ENCODE assay signal across 23 mouse cellular contexts in the genomic region with DNA sequence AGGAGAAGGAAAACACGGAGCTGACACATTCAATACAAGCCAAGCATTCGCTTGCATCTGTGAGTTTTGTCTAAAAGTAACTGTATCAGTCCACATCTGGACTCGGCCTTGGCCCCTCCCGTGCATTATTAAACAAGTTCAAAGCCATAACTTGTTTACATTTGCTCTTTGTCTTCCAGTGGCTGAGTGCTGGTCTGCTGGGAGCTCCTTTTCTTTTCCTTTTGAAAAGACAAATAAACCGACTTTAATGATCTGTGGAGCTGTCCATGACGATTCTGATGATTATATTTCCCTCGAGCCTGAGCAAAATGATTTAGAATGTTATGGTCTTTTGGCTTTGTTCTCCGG.
DNase-seq lines count a peak whose midpoint lies in the region; ATAC-seq lines count a peak whose summit lies in the region.
"Had no signal": no experiment of that assay in that cellular context is flagged by ENCODE, and none has a peak within 500 bp of the region (broad histone marks: within the 10 kb centered on the region; RNA-seq: fewer than 3 reads in every experiment).

No protein-coding gene starts in this region.

- H3K36me3 ChIP-seq in kidney, embryonic 16.5 days (ENCODE audit: insufficient read depth, low read length), result no peaks in the 10 kb centered on the region
- H3K36me3 ChIP-seq in lung, embryonic 16.5 days (ENCODE audit: control insufficient read depth, insufficient read depth, low read length), result no peaks in the 10 kb centered on the region
- no peaks in the 10 kb centered on the region; the same call in 1 of the 2 replicates for H3K36me3 ChIP-seq in embryonic facial prominence, embryonic 13.5 days
- H3K36me3 ChIP-seq in embryonic facial prominence, embryonic 15.5 days, result no peaks in the 10 kb centered on the region
- no peaks in the 10 kb centered on the region for H3K36me3 ChIP-seq in neural tube, embryonic 15.5 days
- H3K36me3 ChIP-seq: heart, embryonic 10.5 days; heart, embryonic 15.5 days had no signal

- no peak for DNase-seq in kidney, adult 9 months
- DNase-seq in lung, postnatal 36 days, result no peak
- DNase-seq: adrenal gland, postnatal 14 days; cerebellum, adult 11 months; cerebellum, adult 9-10 months; cerebellum, postnatal 36 days; gastrocnemius, postnatal 10 days; kidney, adult 2 months; layer of hippocampus, postnatal 36 days; left cerebral cortex, postnatal 4 days; liver; thymus, postnatal 14 days had no signal

- H3K4me2 ChIP-seq in kidney, embryonic 16.5 days (replicated peaks; ENCODE audit: low read depth, low read length), result peak overlapping the region; percentile 32; the same call in 1 of the 2 replicates
- H3K4me2 ChIP-seq in lung, embryonic 16.5 days (ENCODE audit: low read depth, low read length), result peak overlapping the region; percentile 12; the same call in 1 of the 2 replicates
- no peak overlapping the region for H3K4me2 ChIP-seq in embryonic facial prominence, embryonic 13.5 days
- no peak overlapping the region for H3K4me2 ChIP-seq in embryonic facial prominence, embryonic 15.5 days (replicated peaks)
- H3K4me2 ChIP-seq in neural tube, embryonic 15.5 days, result no peak overlapping the region
- H3K4me2 ChIP-seq: forebrain, embryonic 13.5 days; heart, embryonic 15.5 days; midbrain, embryonic 11.5 days had no signal

- H3K4me3 ChIP-seq in kidney, embryonic 16.5 days (ENCODE audit: low read length), result no peak overlapping the region
- no peak overlapping the region for H3K4me3 ChIP-seq in lung, embryonic 16.5 days (ENCODE audit: low read length)
- no peak overlapping the region for H3K4me3 ChIP-seq in embryonic facial prominence, embryonic 13.5 days
- no peak overlapping the region for H3K4me3 ChIP-seq in embryonic facial prominence, embryonic 15.5 days (replicated peaks)
- H3K4me3 ChIP-seq in neural tube, embryonic 15.5 days (replicated peaks), result no peak overlapping the region
- H3K4me3 ChIP-seq: forebrain, embryonic 13.5 days; heart, embryonic 10.5 days; heart, embryonic 15.5 days had no signal

- H3K9ac ChIP-seq in kidney, embryonic 16.5 days (replicated peaks; ENCODE audit: low read length), result no peak overlapping the region
- H3K9ac ChIP-seq in lung, embryonic 16.5 days (ENCODE audit: low read length), result no peak overlapping the region
- H3K9ac ChIP-seq in embryonic facial prominence, embryonic 13.5 days, result no peak overlapping the region
- no peak overlapping the region for H3K9ac ChIP-seq in embryonic facial prominence, embryonic 15.5 days
- no peak overlapping the region for H3K9ac ChIP-seq in neural tube, embryonic 15.5 days (replicated peaks)
- H3K9ac ChIP-seq: forebrain, embryonic 13.5 days; heart, embryonic 15.5 days; liver, embryonic 14.5 days had no signal

- peaks cover 12% of the 10 kb centered on the region for H3K4me1 ChIP-seq in kidney, embryonic 16.5 days (ENCODE audit: insufficient read depth, low read length)
- H3K4me1 ChIP-seq in lung, embryonic 16.5 days (replicated peaks; ENCODE audit: control insufficient read depth, insufficient read depth, low read length), result peaks cover 37% of the 10 kb centered on the region
- H3K4me1 ChIP-seq in embryonic facial prominence, embryonic 13.5 days, result peaks cover 20% of the 10 kb centered on the region
- peaks cover 8% of the 10 kb centered on the region; the same call in 1 of the 2 replicates for H3K4me1 ChIP-seq in embryonic facial prominence, embryonic 15.5 days
- H3K4me1 ChIP-seq in neural tube, embryonic 15.5 days, result 0 out of 2 replicates have a peak, but pooled peaks cover 3% of the 10 kb centered on the region
- H3K4me1 ChIP-seq: heart, embryonic 15.5 days had no signal

- 12% methylated on average over 8 of the region's 8 CpGs for WGBS in kidney, embryonic 16.5 days
- 13% methylated on average over 8 of the region's 8 CpGs for WGBS in lung, embryonic 16.5 days
- WGBS in embryonic facial prominence, embryonic 13.5 days, result 27% methylated on average over 8 of the region's 8 CpGs
- 22% methylated on average over 8 of the region's 8 CpGs for WGBS in embryonic facial prominence, embryonic 15.5 days
- 57% methylated on average over 8 of the region's 8 CpGs for WGBS in neural tube, embryonic 15.5 days

- ATAC-seq in kidney, embryonic 16.5 days (ENCODE audit: low FRiP score, low TSS enrichment), result peak; percentile 55; the same call in 1 of the 2 replicates
- ATAC-seq in lung, embryonic 16.5 days (ENCODE audit: low read depth), result peak; percentile 75
- ATAC-seq in embryonic facial prominence, embryonic 13.5 days (ENCODE audit: insufficient number of reproducible peaks, insufficient read depth, low FRiP score, low TSS enrichment, low read depth), result no peak
- ATAC-seq in embryonic facial prominence, embryonic 15.5 days (ENCODE audit: insufficient number of reproducible peaks, low FRiP score, low TSS enrichment, low read depth), result no peak
- no peak for ATAC-seq in neural tube, embryonic 15.5 days (ENCODE audit: low FRiP score)
- ATAC-seq: CD4-positive, CD25-positive, alpha-beta regulatory T cell, adult 4 months had no signal

- peak overlapping the region; percentile 23; the same call in 1 of the 2 replicates for H3K27ac ChIP-seq in kidney, embryonic 16.5 days (ENCODE audit: low read length)
- H3K27ac ChIP-seq in lung, embryonic 16.5 days (ENCODE audit: low read length), result peak overlapping the region; percentile 54
- peak overlapping the region; percentile 34; the same call in 1 of the 2 replicates for H3K27ac ChIP-seq in embryonic facial prominence, embryonic 13.5 days
- H3K27ac ChIP-seq in embryonic facial prominence, embryonic 15.5 days (replicated peaks), result 0 out of 2 replicates have a peak overlapping the region, but pooled peaks have one; percentile 3
- H3K27ac ChIP-seq in neural tube, embryonic 15.5 days (replicated peaks), result no peak overlapping the region
- H3K27ac ChIP-seq: forebrain, embryonic 13.5 days; heart, embryonic 10.5 days; heart, embryonic 15.5 days; liver, embryonic 14.5 days had no signal

- no peaks in the 10 kb centered on the region for H3K27me3 ChIP-seq in kidney, embryonic 16.5 days (ENCODE audit: insufficient read depth, low read length)
- no peaks in the 10 kb centered on the region for H3K27me3 ChIP-seq in lung, embryonic 16.5 days (ENCODE audit: control insufficient read depth, insufficient read depth, low read depth, low read length)
- H3K27me3 ChIP-seq in embryonic facial prominence, embryonic 13.5 days, result no peaks in the 10 kb centered on the region
- no peaks in the 10 kb centered on the region for H3K27me3 ChIP-seq in embryonic facial prominence, embryonic 15.5 days
- no peaks in the 10 kb centered on the region for H3K27me3 ChIP-seq in neural tube, embryonic 15.5 days (replicated peaks)
- H3K27me3 ChIP-seq: forebrain, embryonic 13.5 days; heart, embryonic 15.5 days had no signal

- no peaks in the 10 kb centered on the region for H3K9me3 ChIP-seq in kidney, embryonic 16.5 days (ENCODE audit: low read length)
- no peaks in the 10 kb centered on the region for H3K9me3 ChIP-seq in lung, embryonic 16.5 days (ENCODE audit: control insufficient read depth, low read length)
- H3K9me3 ChIP-seq in embryonic facial prominence, embryonic 13.5 days, result no peaks in the 10 kb centered on the region
- H3K9me3 ChIP-seq in embryonic facial prominence, embryonic 15.5 days (replicated peaks), result no peaks in the 10 kb centered on the region
- H3K9me3 ChIP-seq in neural tube, embryonic 15.5 days (replicated peaks), result no peaks in the 10 kb centered on the region
- H3K9me3 ChIP-seq: forebrain, embryonic 13.5 days; heart, embryonic 10.5 days; heart, embryonic 15.5 days had no signal

Comparison
In these comparisons a context has a peak if more than half of its experiments do, and no peak if none do; other contexts are left out.
1. ATAC-seq: peak in kidney, embryonic 16.5 days (single experiment) and lung, embryonic 16.5 days (single experiment); none in embryonic facial prominence, embryonic 13.5 days (single experiment), embryonic facial prominence, embryonic 15.5 days (single experiment) and neural tube, embryonic 15.5 days (single experiment).
2. H3K4me2 ChIP-seq: peak in kidney, embryonic 16.5 days (single experiment) and lung, embryonic 16.5 days (single experiment); none in embryonic facial prominence, embryonic 13.5 days (single experiment), embryonic facial prominence, embryonic 15.5 days (single experiment) and neural tube, embryonic 15.5 days (single experiment).